Comparison of ENCODE assay signal across 24 mouse cellular contexts in genomic region chr2:72351329-72351728, GRCm38 (mm10).
DNase-seq lines count a peak whose midpoint lies in the region; ATAC-seq and TF ChIP-seq lines count a peak whose summit lies in the region.
"Had no signal": no experiment of that assay in that cellular context is flagged by ENCODE, and none has a peak within 500 bp of the region (broad histone marks: within the 10 kb centered on the region; RNA-seq: fewer than 3 reads in every experiment).

No protein-coding gene starts in this region.

- peak; percentile 19 for DNase-seq in liver, adult 2 months (ENCODE audit: extremely low read depth, low read depth, low spot score)
- no peak for DNase-seq in liver, postnatal 0 days
- DNase-seq in CH12.LX (ENCODE audit: extremely low read depth) = no peak
- DNase-seq in fibroblast of lung, adult 2 months (ENCODE audit: low read depth) = peak; percentile 59
- DNase-seq in left cerebral cortex, postnatal 10 days (ENCODE audit: extremely low spot score in 1 of 2, low spot score in 2 of 2) = no peak
- no peak for DNase-seq in cerebellum, postnatal 10 days
- DNase-seq: adrenal gland, postnatal 36 days; cerebellum, adult 2 months; forebrain, postnatal 0 days; gastrocnemius, adult 2 months; kidney, adult 8-10 months; kidney, postnatal 25 days; layer of hippocampus, adult 9-11 months; retina, postnatal 1 day; right cerebral cortex, postnatal 4 days had no signal

- no peak for TF ChIP-seq EP300 in liver, postnatal 0 days (IDR thresholded peaks at IDR 0.05; ENCODE audit: low read depth)
- no peak for TF ChIP-seq EP300 in CH12.LX (IDR thresholded peaks at IDR 0.05; ENCODE audit: low read length)

- H3K27me3 ChIP-seq in liver, adult 2 months (ENCODE audit: control insufficient read depth, insufficient read depth, low read length) = no peaks in the 10 kb centered on the region
- no peaks in the 10 kb centered on the region for H3K27me3 ChIP-seq in liver, postnatal 0 days (ENCODE audit: insufficient read depth, low read length)
- H3K27me3 ChIP-seq in CH12.LX (replicated peaks) = no peaks in the 10 kb centered on the region
- no peaks in the 10 kb centered on the region for H3K27me3 ChIP-seq in hindbrain, embryonic 12.5 days
- H3K27me3 ChIP-seq: heart, embryonic 13.5 days; limb, embryonic 13.5 days; megakaryocyte, embryonic 14.5 days; midbrain, embryonic 15.5 days had no signal

- no peak overlapping the region for H3K4me2 ChIP-seq in liver, postnatal 0 days (ENCODE audit: low read depth, low read length)
- no peak overlapping the region for H3K4me2 ChIP-seq in CH12.LX (ENCODE audit: insufficient read depth, low read depth, poor library complexity, severe bottlenecking)
- no peak overlapping the region for H3K4me2 ChIP-seq in hindbrain, embryonic 12.5 days (replicated peaks)
- H3K4me2 ChIP-seq: heart, embryonic 13.5 days; hindbrain, embryonic 14.5 days; limb, embryonic 13.5 days; midbrain, embryonic 15.5 days had no signal

- no peak for TF ChIP-seq POLR2A in liver, adult 2 months (IDR thresholded peaks at IDR 0.05; ENCODE audit: extremely low read depth, insufficient read depth, low read length)
- no peak for TF ChIP-seq POLR2A in CH12.LX (IDR thresholded peaks at IDR 0.05; ENCODE audit: low read depth, low read length)

- intact Hi-C loops in left cerebral cortex, postnatal 10 days (cut with DNase I) = no loop called here

- no peaks in the 10 kb centered on the region for H3K9me3 ChIP-seq in liver, postnatal 0 days (ENCODE audit: low read length)
- H3K9me3 ChIP-seq in CH12.LX (replicated peaks; ENCODE audit: low read length) = no peaks in the 10 kb centered on the region
- no peaks in the 10 kb centered on the region for H3K9me3 ChIP-seq in hindbrain, embryonic 12.5 days (replicated peaks)
- H3K9me3 ChIP-seq: heart, embryonic 13.5 days; limb, embryonic 13.5 days; midbrain, embryonic 15.5 days had no signal

- peaks cover 9% of the 10 kb centered on the region; the same call in 1 of the 2 replicates for H3K79me2 ChIP-seq in liver, adult 2 months (ENCODE audit: control insufficient read depth, insufficient read depth, low read length)
- H3K79me2 ChIP-seq in CH12.LX (replicated peaks; ENCODE audit: control insufficient read depth, extremely low read depth, insufficient read depth, poor library complexity, severe bottlenecking) = no peaks in the 10 kb centered on the region

- TF ChIP-seq CTCF in liver, adult 2 months (IDR thresholded peaks at IDR 0.05; ENCODE audit: low read depth, low read length) = no peak
- TF ChIP-seq CTCF in liver, postnatal 0 days (IDR thresholded peaks at IDR 0.05; ENCODE audit: low read depth) = no peak
- no peak for TF ChIP-seq CTCF in CH12.LX (conservative IDR thresholded peaks at IDR 0.05 in 1 of 2, IDR thresholded peaks at IDR 0.05 in 1 of 2; ENCODE audit: low read depth in 2 of 2, low read length in 2 of 2)

- H3K36me3 ChIP-seq in liver, adult 2 months (ENCODE audit: control insufficient read depth, insufficient read depth, low read length) = no peaks in the 10 kb centered on the region
- no peaks in the 10 kb centered on the region; the same call in 1 of the 2 replicates for H3K36me3 ChIP-seq in liver, postnatal 0 days (replicated peaks; ENCODE audit: insufficient read depth, low read length)
- no peaks in the 10 kb centered on the region for H3K36me3 ChIP-seq in CH12.LX (replicated peaks in 1 of 2; ENCODE audit: control insufficient read depth in 1 of 2, insufficient read depth in 1 of 2, low read length in 1 of 2)
- H3K36me3 ChIP-seq in hindbrain, embryonic 12.5 days = no peaks in the 10 kb centered on the region
- H3K36me3 ChIP-seq: limb, embryonic 13.5 days; midbrain, embryonic 15.5 days had no signal

- in situ Hi-C loops in CH12.LX (cut with MboI; ENCODE audit: low pct_ligation_motif_present, low pct_unique_long_range_greater_than_20kb, low sequenced_read_pairs) = no loop called here

- H3K27ac ChIP-seq in liver, adult 2 months (replicated peaks; ENCODE audit: insufficient read depth, low read depth, low read length) = no peak overlapping the region
- H3K27ac ChIP-seq in liver, postnatal 0 days (ENCODE audit: low read depth) = no peak overlapping the region
- no peak overlapping the region for H3K27ac ChIP-seq in CH12.LX (ENCODE audit: insufficient read depth, low read depth)
- H3K27ac ChIP-seq in hindbrain, embryonic 12.5 days = no peak overlapping the region
- H3K27ac ChIP-seq: gastrocnemius, adult 2 months; heart, embryonic 13.5 days; hindbrain, embryonic 14.5 days; limb, embryonic 13.5 days; liver, embryonic 14.5 days; midbrain, embryonic 15.5 days; stomach, postnatal 0 days had no signal

- no peaks in the 10 kb centered on the region for H3K4me1 ChIP-seq in liver, adult 2 months (ENCODE audit: control insufficient read depth, insufficient read depth, low read length)
- no peaks in the 10 kb centered on the region for H3K4me1 ChIP-seq in liver, postnatal 0 days (ENCODE audit: insufficient read depth)
- no peaks in the 10 kb centered on the region for H3K4me1 ChIP-seq in CH12.LX (ENCODE audit: control insufficient read depth in 1 of 2, insufficient read depth in 2 of 2)
- H3K4me1 ChIP-seq in hindbrain, embryonic 12.5 days = no peaks in the 10 kb centered on the region
- H3K4me1 ChIP-seq: midbrain, embryonic 15.5 days had no signal

- H3K9ac ChIP-seq in liver, adult 2 months (ENCODE audit: low read depth, low read length) = no peak overlapping the region
- no peak overlapping the region for H3K9ac ChIP-seq in liver, postnatal 0 days (replicated peaks)
- no peak overlapping the region for H3K9ac ChIP-seq in CH12.LX (ENCODE audit: insufficient read depth, low read depth)
- no peak overlapping the region for H3K9ac ChIP-seq in hindbrain, embryonic 12.5 days
- H3K9ac ChIP-seq: forebrain, postnatal 0 days; heart, embryonic 13.5 days; hindbrain, embryonic 14.5 days; limb, embryonic 13.5 days; liver, embryonic 14.5 days; midbrain, embryonic 15.5 days had no signal

- no peak overlapping the region for H3K4me3 ChIP-seq in liver, adult 2 months (ENCODE audit: insufficient read depth, low read depth, low read length)
- no peak overlapping the region for H3K4me3 ChIP-seq in liver, postnatal 0 days (ENCODE audit: low read depth, low read length)
- H3K4me3 ChIP-seq in CH12.LX (replicated peaks in 1 of 3; ENCODE audit: low read depth in 2 of 3, low read length in 2 of 3, poor library complexity in 1 of 3) = no peak overlapping the region
- H3K4me3 ChIP-seq in hindbrain, embryonic 12.5 days = no peak overlapping the region
- H3K4me3 ChIP-seq: gastrocnemius, adult 2 months; heart, embryonic 13.5 days; limb, embryonic 13.5 days; midbrain, embryonic 15.5 days had no signal

- 84% methylated on average over 5 of the region's 5 CpGs for WGBS in liver, adult 2 months
- 62% methylated on average over 5 of the region's 5 CpGs for WGBS in liver, postnatal 0 days (ENCODE audit: insufficient replicate concordance)
- 83% methylated on average over 5 of the region's 5 CpGs for WGBS in hindbrain, embryonic 12.5 days

- dilution Hi-C loops in CH12.LX (cut with MboI; ENCODE audit: extremely low pct_ligation_motif_present, extremely low pct_unique_long_range_greater_than_20kb, low sequenced_read_pairs) = no loop called here

- no peak for ATAC-seq in liver, postnatal 0 days
- ATAC-seq in monocyte, adult 5-6 weeks (replicated peaks; ENCODE audit: insufficient number of reproducible peaks, low FRiP score, low TSS enrichment, poor library complexity, severe bottlenecking) = 0 out of 2 replicates have a peak, but pooled peaks have one; percentile 43
- ATAC-seq in hindbrain, embryonic 12.5 days (ENCODE audit: low FRiP score) = no peak
- ATAC-seq: forebrain, postnatal 0 days; midbrain, embryonic 15.5 days had no signal

- no peak for TF ChIP-seq RAD21 in CH12.LX (IDR thresholded peaks at IDR 0.05; ENCODE audit: low read depth, low read length)

TF ChIP-seq in CH12.LX, 34 proteins besides CTCF, POLR2A, EP300 and RAD21:
- TF ChIP-seq MAFK (IDR thresholded peaks at IDR 0.05; ENCODE audit: insufficient replicate concordance, low read length) (0 out of 2 replicates have a peak, but pooled peaks have one; percentile 38), MYC (IDR thresholded peaks at IDR 0.05; ENCODE audit: low read depth, low read length) (no peak)

Comparison
In these comparisons a context has a peak if more than half of its experiments do, and no peak if none do; other contexts are left out.
1. DNase-seq: peak in liver, adult 2 months (single experiment) and fibroblast of lung, adult 2 months (single experiment); none in liver, postnatal 0 days (single experiment), CH12.LX (single experiment), left cerebral cortex, postnatal 10 days (0 of 2) and cerebellum, postnatal 10 days (0 of 2).